Mouse (Mus musculus) G1E (cell line): ENCODE measurements at regions not wholly inside any gene's neighbourhood (a gene's known extent, or its start where the extent isn't known, plus 50 kb on each side); places are given as distances from the start of the nearest gene placed in this dataset.

Experiments
- CTCF ChIP-seq: IDR thresholded peaks from 2 replicates; pipeline ENCODE4 v1.5.1; 2012; ENCODE audit warnings: low read depth, low read length, inconsistent platforms, mixed read lengths
- TAL1 ChIP-seq: conservative IDR thresholded peaks from 2 replicates; pipeline ENCODE4 v1.6.1; 2012; ENCODE audit warnings: low read depth, low read length, inconsistent platforms, mixed read lengths

GRCm38 (mm10) chr7:145082917-145083752, 124.8 kb downstream of the 1810010D01Rik start:
- TF ChIP-seq TAL1 (no peak), CTCF (no peak)
